ENCODE assay signal across 14 mouse cellular contexts in the genomic region with DNA sequence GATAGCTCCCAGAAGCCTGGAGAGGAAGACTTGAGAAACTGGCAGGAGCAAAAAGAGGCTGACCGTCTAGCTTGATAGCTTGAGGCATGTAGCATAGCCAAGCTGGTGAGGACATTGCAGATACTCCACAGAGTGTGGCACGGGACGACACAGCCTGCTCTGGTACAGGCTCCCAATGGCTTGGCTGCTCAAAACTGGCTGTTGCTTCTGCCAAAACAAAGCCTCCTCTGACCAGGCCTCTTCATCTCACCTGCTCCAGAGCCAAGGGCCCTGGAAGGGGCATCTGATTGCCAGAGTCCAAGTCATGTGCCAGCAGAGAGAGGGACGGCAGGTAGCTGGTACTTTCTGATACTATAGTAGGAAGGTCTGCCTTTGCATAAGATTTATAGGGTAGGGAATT. TPM values are rescaled to one million over a fixed set of nuclear protein-coding genes. Genes with fewer than 3 reads are reported as not detected.
DNase-seq lines count a peak whose midpoint lies in the region.
"Had no signal": no experiment of that assay in that cellular context is flagged by ENCODE, and none has a peak within 500 bp of the region (broad histone marks: within the 10 kb centered on the region; RNA-seq: fewer than 3 reads in every experiment).

No protein-coding gene starts in this region.

- intact Hi-C loops in heart, postnatal 36 days (cut with DNase I), result loop anchor here (10.0 kb wide), 1 partner anchor 1548 kb away; a partner anchor contains a TSS
- intact Hi-C loops in left cerebral cortex, postnatal 4 days (cut with DNase I), result loop anchor here (10.0 kb wide), 1 partner anchor 258 kb away; no protein-coding TSS in a partner anchor
- intact Hi-C loops in left cerebral cortex, postnatal 36 days (cut with DNase I), result no loop called here

- DNase-seq in cerebellum, adult 11 months, result peak; percentile 28
- DNase-seq in cerebellum, postnatal 4 days (ENCODE audit: low spot score in 2 of 2), result no peak
- DNase-seq in heart, adult 11 months, result peak; percentile 90
- no peak for DNase-seq in heart, postnatal 36 days
- DNase-seq in left cerebral cortex, postnatal 4 days, result peak; percentile 7
- no peak for DNase-seq in left cerebral cortex, postnatal 36 days (ENCODE audit: low spot score in 2 of 2)
- peak; percentile 32 to 49 for DNase-seq in cerebellum, postnatal 36 days
- no peak for DNase-seq in frontal cortex, postnatal 36 days (ENCODE audit: low spot score in 2 of 2)
- DNase-seq: adrenal gland, adult 8-10 months; adrenal gland, postnatal 36 days; B cell, adult 2 months; gastrocnemius, postnatal 14 days; kidney, adult 11 months; kidney, adult 9 months had no signal

RNA-seq across cellular contexts. Expression of a gene that starts 5.5 kb away (rescaled TPM):
- total RNA-seq in heart, postnatal 36 days (2021), result 100 to 1,000 TPM; 106 to 107 TPM
- 100 to 1,000 TPM; 296 to 298 TPM for total RNA-seq in left cerebral cortex, postnatal 4 days (2021)
- total RNA-seq in left cerebral cortex, postnatal 36 days (2021), result 100 to 1,000 TPM; 411 to 432 TPM

Comparison
In these comparisons a context has a peak if more than half of its experiments do, and no peak if none do; other contexts are left out.
1. DNase-seq: peak in cerebellum, adult 11 months (single experiment), heart, adult 11 months (single experiment), left cerebral cortex, postnatal 4 days (single experiment) and cerebellum, postnatal 36 days (2 of 2); none in cerebellum, postnatal 4 days (0 of 2), heart, postnatal 36 days (0 of 2), left cerebral cortex, postnatal 36 days (0 of 2) and frontal cortex, postnatal 36 days (0 of 2).